Mouse (Mus musculus): ENCODE results near the gene Hdac10.

DNA sequence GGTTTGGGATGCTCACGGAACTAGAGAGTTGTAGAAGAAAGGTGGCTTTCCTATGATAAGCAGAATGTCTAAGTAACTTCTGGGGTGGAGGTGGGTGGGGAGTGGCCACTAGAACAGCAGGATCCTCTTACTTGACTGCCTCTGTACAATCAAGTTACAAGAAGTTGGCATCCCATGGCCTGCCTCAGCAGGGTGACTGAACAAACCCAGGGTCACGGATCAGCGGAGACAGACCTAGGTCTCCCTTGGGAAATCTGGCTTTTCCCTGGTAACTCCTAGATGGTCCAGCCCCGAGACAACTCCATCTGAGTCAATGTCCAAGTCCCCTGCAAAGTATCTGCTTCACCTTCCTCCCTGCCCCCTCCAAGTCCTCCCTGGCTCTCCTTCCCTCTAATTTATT is 19.4 kb upstream of the Hdac10 start:
- TF ChIP-seq NRF1 (IDR thresholded peaks at IDR 0.05; ENCODE audit: insufficient read depth, low read depth, low read length, poor library complexity, severe bottlenecking), result no peak
- TF ChIP-seq SMC3 (IDR thresholded peaks at IDR 0.05; ENCODE audit: low read depth, low read length), result no peak
